Mouse (Mus musculus): ENCODE measurements around the gene Card14. TPM values are rescaled to one million over a fixed set of nuclear protein-coding genes. Genes with fewer than 3 reads are reported as not detected.
"Not testable (repeated sequence)": the region's sequence is repeated elsewhere in the genome, so short reads cannot be mapped to it uniquely, and the experiment has no call there.

Card14 gene
- total RNA-seq, 2 experiments from 2014 or later: not detected

DNA sequence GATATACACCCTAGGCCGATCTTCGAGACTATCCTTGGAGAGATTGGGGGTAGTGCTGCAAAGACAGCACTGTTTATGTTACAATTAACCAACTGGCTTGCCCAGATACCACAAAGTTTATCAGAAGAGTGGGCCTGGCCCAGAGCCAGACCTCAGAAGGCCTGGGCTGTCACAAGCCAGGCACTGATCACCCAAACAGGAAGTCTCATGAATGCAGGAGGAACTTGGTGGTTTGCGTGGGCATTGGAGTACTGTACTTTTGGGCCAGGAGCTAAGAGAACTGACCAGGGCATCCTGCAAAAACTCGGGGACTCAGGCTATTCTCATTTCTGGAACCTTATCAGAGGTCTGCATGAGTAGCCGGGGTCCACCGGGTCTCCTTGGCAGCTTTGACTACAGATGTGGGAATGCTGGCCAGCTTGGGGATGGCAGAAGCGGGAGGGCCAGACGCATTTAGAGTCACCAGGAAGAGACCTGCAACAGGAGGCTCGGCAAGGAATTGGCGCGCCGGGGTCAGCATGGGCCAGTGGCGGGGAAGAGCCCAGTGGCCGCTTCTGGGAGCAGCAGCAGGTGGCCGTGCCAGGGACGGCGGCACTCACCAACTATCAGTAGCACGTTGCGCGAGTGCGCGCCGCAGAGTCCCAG is 47.4 kb downstream of the Card14 start:
- ATAC-seq (replicated peaks; ENCODE audit: poor library complexity): peak; percentile 76

DNA sequence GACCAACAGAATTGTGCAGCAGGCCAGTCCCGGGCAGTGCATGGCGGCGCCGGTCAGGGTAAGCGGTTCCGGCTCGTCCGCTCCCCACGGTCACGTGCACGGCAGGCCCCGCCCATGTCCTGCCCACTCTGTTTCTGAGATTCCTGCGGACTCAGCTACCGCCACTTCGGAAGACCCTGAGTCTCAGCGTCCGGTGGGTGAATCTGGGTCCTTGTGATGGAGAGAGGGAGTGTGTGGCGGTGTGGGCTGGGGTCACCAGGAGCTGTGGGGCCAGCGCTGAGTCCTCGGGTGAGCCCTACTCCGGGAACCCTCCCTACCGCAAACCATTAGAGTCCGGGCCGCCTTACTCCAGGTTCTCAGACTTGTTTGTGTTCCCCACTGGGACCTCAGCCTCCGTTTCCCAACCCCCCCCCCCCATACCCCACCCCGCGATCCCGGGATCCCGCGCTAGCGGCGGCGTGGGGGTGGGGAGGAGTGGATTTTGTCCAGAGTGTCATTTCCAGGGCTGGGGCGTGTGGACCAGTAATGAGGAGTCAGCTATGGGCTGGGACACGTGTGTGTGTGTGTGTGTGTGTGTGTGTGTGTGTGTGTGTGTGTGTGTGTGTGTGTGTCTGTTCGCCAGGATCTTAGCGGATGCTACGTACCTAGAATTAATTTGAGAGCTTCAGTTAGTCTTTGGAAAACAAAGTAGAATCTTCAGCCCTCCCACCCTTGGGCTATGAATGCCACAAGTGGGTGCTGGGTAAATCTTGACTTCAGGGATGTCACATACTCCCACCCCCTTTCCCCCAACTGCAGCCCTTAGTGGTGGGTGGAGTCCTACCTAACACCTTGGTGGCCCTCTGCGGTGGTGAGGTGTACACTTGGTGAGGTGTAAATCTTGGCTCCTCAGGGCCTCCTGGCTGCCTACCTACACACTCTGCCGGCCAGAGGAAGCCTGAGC is 48.1 kb downstream of the Card14 start, which contains the start of the genes Sgsh and Slc26a11:
Sgsh (minus strand) TSS at position 94 of the 943 bp plus-strand sequence.
Slc26a11 (plus strand) TSS at position 115 of the 943 bp plus-strand sequence.
- peak; percentile 47 for ATAC-seq (replicated peaks; ENCODE audit: poor library complexity)

DNA sequence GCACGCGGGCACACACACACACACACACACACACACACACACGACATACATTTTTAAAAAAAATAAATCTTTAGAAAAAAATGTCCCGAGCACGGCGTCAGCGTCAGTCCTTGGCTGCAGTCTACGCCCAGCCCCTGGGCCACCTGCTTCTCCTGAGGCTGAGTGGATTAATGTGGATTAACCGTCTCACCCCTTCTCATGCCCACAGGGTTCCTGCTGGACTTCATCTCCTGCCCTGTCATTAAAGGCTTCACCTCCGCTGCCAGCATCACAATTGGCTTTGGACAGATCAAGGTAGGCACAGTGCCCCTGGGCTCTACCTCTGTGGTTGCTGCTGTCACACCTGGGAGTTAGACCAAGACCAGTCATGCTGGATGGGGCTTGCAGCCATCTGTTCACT is 51.5 kb downstream of the Card14 start:
- no peak for ATAC-seq (replicated peaks; ENCODE audit: poor library complexity)

DNA sequence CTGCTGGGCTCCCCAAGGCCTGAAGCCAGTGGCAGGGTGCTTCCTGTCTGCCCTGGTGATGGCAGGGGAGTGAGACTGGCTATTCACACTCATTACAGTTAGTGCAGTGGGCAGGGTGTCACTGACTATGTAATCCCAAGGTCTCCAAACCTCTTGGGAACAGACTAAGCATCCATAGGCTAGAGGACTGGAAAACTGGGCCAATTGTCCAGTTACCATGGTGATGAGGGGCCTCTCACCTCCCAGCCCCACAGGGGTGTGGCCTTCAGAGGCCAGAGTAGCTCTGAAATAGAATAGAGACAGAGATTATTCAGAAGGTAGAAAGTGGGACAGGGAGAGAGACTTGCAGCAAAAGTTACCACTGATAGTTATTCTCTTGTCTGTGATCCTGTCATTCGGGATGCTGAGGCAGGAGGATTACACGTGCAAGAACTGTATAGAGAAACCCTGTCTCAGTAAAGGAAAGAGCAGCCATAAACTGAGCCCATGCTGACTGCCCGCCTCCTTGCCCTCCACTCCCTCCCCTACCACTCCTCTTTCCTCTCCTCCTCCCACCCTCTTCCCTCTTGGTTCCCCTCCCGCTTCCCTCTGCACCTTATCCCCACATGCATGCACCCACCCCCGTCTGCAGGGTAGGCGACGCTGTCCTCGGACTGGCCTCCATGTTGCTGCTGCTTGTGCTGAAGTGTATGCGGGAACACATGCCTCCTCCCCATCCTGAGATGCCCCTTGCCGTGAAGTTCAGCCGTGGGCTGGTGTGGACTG is 55.4 kb downstream of the Card14 start:
- peak; percentile 18; the same call in 1 of the 2 replicates for ATAC-seq (replicated peaks; ENCODE audit: poor library complexity)

DNA sequence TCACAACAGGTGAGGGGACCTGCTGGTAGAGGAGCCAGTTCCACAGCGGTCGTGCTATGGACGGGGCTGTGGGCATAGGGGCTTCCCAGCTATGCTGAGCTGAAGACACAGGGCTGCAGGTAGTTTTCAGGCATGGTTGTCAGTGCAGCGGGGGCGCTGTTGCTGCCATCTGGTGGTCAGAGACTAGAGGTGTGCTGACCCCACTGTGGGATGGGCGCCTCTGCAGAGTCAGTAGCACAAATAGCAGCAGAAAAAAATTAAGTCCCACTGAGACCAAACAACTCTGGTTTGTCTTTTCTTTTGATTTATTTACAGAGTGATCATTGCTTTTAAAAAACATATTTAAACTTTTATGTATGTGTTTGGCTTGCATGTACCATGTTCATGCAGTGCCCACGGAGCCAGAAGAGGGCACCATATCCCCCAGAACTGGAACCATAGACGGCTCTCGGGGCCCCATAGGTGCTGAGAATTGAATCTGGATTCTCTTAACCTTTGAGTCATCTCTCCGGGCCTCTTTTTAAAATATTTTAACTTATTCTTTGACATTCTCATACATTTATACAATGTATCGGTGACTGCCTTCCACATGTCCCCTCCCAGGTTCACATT is 56.1 kb downstream of the Card14 start:
- peak; percentile 100 for ATAC-seq (replicated peaks; ENCODE audit: poor library complexity)

- peak; percentile 75 for ATAC-seq (replicated peaks; ENCODE audit: poor library complexity)
Observed at GRCm38 (mm10) chr11:119375425-119375824, 67.9 kb downstream of the Card14 start.

DNA sequence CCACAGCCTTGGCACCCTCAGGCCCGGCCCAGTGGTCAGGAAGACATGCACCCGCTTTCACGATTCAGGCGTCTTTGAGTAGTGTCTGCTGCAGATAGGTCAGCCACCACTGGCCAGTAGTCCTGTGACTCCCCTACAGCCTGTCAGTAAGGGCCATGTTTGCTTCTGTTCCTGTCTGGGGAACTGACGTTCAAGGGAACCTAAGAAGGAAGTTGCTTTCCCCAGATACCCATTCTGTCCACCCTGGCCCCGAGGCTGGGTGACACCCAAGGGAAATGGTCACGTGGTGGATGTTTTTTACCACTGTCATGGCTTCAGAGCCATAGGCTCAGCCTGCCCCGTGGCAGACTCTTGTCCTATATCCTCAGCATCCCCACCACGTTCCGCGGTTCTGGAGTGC is 69.8 kb downstream of the Card14 start:
- ATAC-seq (replicated peaks; ENCODE audit: poor library complexity): peak; percentile 42

DNA sequence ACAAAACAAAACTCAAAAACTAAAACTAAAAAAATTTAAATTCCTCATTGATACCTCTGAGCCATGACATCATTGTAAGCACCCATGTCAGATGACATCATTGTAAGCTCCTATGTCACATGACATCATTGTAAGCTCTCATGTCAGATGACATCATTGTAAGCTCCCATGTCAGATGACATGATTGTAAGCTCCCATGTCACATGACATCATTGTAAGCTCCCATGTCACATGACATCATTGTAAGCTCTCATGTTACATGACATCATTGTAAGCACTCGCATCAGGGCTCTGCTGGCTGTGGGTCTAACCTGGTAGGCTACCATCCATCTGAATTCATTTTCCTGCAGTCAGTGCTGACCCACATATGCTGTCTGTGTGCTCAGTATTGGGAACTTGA is 71.0 kb downstream of the Card14 start:
- no peak for ATAC-seq (replicated peaks; ENCODE audit: poor library complexity)

- 0 out of 2 replicates have a peak, but pooled peaks have one; percentile 5 for ATAC-seq (replicated peaks; ENCODE audit: poor library complexity)
Observed at GRCm38 (mm10) chr11:119381631-119382337, 74.2 kb downstream of the Card14 start.

- ATAC-seq (replicated peaks; ENCODE audit: poor library complexity): peak; percentile 7; the same call in 1 of the 2 replicates
Observed at GRCm38 (mm10) chr11:119382338-119382850, 74.8 kb downstream of the Card14 start.

GRCm38 (mm10) chr11:119384904-119385303 is 77.3 kb downstream of the Card14 start:
- ATAC-seq (replicated peaks; ENCODE audit: poor library complexity): peak; percentile 74

- no peak for ATAC-seq (replicated peaks; ENCODE audit: poor library complexity)
Observed at GRCm38 (mm10) chr11:119386306-119386705, 78.7 kb downstream of the Card14 start.

DNA sequence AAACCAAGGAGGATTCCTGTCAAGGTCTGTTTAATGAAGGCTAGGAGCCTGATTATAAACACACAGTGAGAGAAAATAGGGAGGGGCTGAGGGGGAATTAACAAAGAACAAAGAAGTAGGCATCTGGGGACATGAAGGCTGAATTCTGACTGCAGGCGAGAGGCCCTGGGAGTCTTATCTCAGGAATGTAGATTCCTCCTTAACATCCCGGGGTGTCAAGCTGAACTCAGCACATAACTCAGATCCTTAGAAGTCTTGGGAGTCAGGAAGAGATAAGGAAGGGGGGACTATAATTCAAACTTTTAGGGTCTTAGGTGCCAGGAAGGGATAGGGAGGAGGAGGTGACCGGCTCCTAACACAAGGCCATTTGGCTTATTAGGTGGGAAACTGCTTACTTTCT is 79.7 kb downstream of the Card14 start:
- not testable (repeated sequence) for ATAC-seq (replicated peaks; ENCODE audit: poor library complexity)

DNA sequence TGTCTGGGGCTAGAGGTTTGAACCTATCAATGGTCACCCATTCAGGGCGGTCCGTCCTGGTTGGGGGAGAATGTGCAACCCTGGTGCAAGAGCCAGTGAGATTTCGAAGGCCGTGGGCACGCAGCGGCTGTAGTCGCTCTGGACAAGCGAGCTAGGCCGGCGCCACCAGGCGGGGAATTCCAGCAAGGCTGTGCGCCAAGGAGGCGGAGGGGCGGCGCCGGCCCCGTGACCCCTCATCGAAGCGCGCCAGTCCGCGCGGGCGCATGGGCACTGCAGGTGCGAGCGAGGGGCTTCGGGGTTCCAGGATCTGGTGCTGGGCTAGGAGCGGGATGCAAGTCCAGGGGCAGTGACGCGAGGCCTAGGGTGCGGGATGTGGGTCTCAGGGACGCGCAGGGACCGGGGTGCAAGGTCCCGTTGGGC is 82.3 kb downstream of the Card14 start:
- peak; percentile 15 for ATAC-seq (replicated peaks; ENCODE audit: poor library complexity)

- peak; percentile 18 for ATAC-seq (replicated peaks; ENCODE audit: poor library complexity)
Observed at GRCm38 (mm10) chr11:119390271-119391231, 83.0 kb downstream of the Card14 start.

DNA sequence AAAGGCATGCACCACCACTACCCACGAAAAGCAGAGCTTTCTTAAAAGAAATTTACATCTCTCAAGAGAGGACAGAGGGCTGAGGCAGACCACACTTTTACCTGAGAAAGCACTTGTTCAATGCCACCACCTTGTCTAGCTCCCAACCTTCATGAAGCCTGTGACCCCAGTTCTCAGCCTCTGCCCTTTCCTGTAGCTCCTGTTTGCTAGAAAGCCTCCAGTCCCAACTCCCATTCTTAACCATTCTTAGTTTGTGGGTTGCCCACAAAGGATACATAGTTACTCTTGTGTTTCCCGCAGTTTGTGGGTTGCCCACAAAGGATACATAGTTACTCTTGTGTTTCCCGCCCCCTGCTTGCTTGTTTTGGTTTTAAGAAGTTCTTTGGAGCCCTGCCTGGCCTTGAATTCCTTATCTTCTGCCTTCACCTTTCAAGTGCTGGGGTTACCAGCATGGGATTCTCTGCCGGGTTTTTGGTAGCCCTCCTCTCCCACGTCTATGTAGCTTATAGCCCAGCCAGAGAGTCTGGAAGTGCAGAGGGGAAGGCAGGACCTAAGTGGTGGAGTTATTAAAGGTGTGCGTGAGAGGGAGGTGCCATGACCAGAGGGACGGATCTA is 83.9 kb downstream of the Card14 start:
- ATAC-seq (replicated peaks; ENCODE audit: poor library complexity): peak; percentile 38

DNA sequence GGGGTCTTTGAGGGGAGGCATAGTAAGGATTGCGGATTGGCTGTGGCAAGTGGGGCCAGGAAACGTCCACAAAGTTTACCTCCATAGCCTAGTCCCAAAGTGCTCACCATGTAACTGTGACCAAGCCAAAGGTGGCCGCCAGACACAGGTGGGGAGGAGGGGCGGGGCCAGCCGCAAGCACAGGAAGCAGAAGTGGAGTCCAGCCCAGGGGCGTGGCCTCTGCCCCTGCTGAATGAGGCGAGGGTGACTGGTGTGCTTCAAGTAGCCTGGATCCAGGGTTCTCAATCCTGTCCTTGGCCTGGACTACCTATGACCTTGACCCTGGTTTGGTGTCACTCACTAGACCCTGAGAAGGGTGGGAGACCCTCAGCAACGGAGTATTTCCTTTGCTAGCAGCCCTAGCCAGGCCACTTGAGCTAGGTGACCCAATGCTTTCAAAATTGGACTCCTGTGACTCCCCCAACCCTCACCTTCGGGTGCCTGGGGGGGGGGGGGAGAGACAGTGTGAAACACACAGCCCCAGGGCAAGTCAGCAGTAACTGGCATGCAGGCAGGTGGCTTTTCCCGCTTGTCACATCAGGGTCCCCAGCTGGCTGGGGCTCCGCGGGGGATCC is 84.5 kb downstream of the Card14 start:
- peak; percentile 43 for ATAC-seq (replicated peaks; ENCODE audit: poor library complexity)
